Mouse (Mus musculus) urinary bladder, postnatal 36 days (tissue): ENCODE data around the gene Wdr20.
A peak's percentile ranks its signal among the peaks of the same experiment; 100 is the strongest.
"Not testable (repeated sequence)": the region's sequence is repeated elsewhere in the genome, so short reads cannot be mapped to it uniquely, and the experiment has no call there.

Experiments used
- DNase-seq, 2 experiments: peaks; one replicate each; pipeline ENCODE4 v3.0.0; 2022; ENCODE audit warnings: low spot score in 2 of 2, mixed read lengths in 1 of 2

The Wdr20 gene

DNA sequence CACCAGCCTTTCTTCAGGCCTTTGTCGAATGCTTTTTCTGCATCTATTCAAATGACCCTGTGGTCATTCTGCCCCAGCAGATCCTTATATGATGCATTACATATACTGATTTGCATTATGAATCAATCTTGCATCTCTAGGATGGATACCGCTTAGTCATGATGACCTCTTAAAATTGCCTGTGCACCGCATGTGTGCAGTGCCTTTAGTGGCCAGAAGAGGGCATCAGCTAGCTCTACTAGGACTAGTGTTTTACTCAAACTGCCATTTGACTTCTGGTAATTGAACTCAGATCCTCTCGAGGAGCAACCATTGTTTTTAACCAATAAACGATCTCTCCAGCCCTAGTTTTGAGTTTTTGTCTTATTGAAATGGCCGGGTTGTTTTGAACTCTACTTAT lies 24.0 kb upstream of the Wdr20 start:
- DNase-seq: no peak

DNA sequence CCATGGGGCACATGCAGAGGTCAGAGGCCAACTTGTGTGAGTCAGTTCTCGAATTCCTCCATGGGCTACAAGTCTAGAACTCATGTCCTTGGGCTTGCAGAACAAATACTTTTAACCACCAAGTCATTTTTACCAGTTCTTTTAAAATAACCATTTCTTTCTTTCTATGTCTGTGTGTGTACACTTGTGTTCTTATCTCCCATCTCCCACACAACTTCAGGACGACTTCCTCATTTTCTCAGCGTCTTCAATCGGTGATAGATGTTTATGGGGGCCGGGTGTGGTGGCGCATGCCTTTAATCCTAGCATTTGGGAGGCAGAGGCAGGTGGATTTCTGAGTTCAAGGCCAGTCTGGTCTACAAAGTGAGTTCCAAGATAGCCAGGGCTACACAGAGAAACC lies 23.5 kb upstream of the Wdr20 start:
- DNase-seq: no peak

DNA sequence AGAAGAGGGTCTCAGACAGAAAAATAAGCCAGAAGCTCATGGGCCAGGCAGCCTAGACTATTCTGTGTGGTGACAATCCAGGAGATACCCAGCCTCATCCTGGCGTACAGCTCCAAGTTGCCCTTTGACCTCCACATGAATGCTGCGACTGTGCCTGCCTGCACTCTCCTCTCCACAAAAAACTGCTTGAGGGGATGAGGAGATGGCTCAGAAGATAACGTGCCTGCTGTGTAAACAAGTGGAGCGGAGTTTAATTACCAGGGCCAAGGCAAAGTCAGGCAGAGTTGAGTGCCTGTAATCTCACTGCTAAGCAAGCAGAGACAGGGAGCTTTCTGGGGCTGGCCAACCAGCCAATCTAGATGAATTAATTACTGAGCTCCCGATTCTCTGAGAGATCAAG lies 21.7 kb upstream of the Wdr20 start:
- no peak for DNase-seq

DNA sequence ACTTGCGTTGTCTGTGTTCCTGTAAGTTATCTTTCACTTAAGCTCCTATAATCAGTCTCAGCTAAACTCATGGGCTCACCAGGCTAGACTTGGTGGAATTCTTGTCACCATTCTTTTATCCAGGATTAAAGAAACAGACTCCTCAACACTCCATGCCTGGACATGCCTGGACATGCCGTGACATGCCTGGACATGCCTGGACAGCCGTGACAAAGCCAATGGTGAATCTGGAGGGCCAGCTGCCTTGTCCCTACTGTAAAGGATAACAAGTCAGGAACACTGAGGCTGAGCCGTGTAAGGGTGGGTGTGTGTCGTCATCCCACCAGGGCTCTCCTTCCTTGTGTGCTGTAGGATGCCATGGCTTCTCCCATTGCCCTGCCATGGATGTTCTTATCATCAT lies 12.7 kb upstream of the Wdr20 start:
- no peak for DNase-seq

DNA sequence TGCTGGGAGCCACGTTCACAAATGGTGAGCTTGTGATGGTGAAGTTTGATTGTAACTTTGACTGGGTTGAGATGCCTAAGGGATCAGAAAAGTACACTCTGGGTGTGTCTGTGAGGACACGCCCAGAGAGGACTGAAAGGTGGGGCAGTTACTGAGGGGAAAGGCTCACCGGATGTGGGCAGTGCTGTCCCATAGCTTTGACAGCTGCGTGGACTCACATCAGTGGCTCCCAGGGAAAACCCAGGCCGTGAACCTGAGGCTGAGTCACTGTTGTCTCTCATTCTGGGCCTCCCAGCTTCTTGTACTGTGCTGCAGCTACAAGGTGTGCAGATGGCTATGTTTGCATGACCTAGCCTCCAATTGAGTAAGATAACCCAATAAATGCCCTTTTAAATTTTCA lies 12.3 kb upstream of the Wdr20 start:
- DNase-seq: no peak

DNA sequence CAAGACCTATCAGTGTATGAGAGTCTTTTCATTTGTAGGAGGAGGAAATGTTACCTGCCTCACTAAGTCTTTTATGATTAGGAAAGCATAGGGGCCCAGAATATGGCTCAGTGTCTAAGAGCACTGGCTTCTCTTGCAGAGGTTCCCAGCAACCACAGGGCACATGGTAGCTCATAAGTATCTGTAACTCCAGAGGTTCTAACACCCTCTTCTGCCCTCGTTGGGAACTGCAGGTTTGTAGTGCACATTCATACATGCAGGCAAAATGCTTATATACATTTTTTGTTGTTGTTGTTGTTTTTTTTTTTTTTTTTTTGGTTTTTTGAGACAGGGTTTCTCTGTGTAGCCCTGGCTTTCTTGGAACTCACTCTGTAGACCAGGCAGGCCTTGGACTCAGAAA lies 11.3 kb upstream of the Wdr20 start:
- no peak for DNase-seq

DNA sequence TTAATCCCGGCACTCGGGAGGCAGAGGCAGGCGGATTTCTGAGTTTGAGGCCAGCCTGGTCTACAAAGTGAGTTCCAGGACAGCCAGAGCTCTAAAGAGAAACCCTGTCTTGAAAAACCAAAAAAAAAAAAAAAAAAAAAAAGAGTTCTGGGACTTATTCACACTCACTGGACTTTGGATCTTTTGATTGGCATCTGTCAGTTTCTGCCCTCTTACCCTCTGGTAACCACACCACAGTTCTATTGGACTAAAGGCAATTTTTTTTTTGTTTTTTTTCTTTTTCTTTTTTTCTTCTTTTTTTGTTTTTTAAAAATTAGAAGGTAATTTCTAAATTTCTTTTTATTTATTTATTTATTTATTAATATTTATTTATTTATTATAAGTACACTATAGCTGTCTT lies 4.5 kb upstream of the Wdr20 start:
- not testable (repeated sequence) for DNase-seq

DNA sequence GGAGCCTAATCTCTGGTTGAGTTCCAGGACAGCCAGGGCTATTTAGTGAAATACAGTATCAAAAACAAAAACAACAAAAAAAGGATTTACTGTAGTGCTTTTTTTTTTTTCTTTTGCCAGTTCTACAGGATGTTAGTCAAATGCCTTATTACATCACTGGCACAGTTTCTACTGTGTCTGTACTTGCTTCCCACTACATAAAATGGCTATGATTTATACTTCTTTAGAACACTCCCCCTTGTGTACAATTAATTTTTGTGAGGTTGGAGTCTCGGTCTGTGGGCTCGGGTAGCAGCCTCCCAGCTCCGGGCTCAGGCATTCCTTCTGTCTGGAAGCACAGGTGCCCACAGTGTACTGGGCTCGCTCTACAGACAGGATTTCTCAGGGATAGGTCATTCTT lies 1.1 kb upstream of the Wdr20 start:
- DNase-seq: no peak

DNA sequence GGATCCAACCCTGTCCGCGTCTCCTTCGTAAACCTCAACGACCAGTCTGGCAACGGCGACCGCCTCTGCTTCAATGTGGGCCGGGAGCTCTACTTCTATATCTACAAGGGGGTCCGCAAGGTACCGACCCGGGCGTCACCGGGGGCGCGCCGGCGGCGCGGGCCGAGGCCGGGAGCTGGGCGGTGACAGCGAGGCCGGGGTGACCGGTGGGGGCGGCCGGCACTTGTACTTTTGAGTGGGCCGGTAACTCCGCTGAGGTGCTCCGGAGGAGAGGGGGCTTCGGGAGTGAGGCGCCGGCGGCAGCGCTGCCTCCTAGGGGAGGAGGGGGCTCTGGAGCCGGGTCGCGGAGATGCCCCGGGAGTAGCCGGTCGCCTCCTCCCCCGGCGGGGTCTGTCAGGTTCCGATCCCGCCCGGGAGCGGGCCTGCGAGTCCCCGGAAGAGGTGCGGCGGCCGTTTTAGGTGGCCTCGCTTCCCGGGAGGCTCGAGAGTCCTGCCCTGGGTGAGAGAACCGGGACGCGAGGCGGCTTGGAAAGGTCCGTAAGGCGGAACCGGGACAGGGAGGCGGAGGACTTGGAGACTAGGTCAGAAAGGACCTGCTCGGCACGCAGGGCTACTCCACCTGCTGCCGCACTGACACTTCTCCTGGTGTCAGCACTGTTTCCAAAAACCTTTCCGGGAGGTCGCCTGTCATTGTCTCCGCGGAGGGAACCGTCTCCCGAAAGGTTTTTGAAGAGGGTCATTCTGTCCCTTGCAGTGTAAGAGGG lies 596 bp downstream of the Wdr20 start:
- DNase-seq: peak in 1 of 2 experiments; percentile 31

DNA sequence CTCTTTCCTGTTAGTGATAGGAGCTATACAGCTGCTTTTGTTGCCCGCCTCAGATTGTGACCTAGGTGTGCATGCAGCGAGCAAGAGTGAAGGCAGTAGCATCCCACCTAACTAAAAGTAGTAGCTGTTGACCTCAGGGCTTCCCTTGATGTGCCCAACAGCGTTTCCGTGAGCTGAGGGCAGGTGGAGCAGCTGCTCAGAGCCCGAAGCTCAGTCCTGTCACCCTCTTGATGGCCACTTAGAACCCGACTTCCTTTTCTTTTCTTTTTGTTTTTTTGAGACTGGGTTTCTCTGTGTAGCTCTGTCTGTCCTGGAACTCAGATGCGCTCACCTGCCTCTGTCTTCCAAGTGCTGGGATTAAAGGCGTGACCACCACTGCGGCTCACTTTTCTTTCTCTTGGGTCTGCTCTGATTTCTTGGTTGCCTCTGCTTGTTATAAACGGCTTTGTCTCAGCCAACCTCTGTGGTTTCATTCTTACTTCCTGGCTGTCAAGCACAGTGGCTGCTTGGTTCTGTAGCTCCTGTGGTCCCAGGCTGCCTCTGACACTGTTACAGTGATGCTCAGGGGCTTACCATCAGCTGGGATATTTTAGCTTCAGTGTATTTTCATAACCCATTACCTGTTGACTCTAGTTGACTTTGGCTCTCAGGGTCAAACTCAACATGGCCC lies 13.2 kb downstream of the Wdr20 start:
- DNase-seq: no peak

DNA sequence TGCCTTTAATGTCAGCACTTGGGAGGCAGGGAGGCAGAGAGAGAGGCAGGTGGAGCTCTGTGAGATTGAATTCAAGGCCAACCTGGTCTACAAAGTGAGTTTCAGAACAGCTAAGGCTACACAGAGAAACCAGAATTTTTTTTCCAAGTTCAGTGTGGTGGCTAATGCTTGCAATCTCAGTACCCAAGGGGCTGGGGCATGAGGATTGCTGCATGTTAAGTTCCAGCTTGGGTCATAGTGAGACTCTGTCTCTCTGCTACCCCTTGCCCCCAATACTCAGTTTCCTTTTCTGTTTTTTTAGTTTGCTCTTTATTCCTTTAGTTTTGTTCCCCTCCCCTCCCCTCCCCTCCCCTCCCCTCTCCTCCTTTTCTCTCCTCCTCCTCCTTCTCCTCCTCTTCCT lies 15.0 kb downstream of the Wdr20 start:
- DNase-seq: no peak

DNA sequence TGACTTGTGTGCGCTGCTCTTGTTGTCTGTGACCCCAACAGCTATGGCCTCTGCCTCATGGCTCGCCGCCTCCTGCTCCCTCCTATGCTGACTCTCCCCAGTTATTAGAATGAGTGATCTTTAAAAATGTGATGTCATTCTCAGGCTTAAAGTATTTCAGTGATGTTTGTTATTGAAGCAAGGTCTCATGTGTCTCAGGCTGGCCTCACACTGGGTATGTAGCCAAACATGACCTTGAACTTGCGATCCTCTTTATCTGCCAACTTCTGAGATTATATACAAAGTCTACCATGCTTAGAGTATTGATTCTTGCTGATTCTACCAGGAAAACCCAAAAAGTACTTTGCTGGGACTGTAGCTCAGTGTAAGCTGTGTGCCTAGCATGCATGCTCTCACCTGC lies 16.2 kb downstream of the Wdr20 start:
- no peak for DNase-seq

DNA sequence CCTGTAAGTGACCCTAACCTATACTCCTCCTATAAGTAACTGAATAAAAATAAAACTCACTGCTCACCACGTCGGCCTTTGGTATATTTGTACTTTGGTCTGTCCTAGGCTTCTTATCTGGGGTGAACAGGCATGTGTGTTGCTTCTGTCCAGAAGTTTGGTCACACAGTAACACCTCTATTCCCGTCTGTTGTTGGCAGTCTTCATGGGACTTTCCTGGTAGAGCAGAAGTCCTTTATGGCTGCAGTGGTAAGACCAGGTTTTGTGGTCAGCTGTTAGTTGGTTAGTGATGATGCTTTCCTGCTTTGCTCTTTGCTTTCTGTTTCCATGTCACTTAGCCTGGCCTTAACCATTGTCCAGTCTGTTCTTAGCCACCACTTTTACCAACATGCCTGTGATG lies 19.4 kb downstream of the Wdr20 start:
- DNase-seq: no peak

DNA sequence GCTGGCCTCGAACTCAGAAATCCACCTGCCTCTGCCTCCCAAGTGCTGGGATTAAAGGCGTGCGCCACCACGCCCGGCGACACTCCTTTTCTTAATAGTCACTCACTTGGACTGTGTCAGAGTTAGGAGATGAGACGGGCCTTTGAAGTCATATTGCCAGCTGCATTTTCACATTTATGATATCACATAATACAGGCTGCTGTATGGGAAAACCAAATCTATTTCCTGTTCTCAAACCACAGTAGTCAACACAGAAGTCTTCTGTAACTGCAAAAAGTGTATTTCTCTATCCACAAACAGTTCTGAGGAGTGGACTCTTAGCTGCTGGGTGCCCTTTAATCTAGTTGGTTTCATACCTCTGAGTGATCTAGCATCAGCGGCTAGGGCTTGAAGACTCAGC lies 21.2 kb downstream of the Wdr20 start:
- no peak for DNase-seq

DNA sequence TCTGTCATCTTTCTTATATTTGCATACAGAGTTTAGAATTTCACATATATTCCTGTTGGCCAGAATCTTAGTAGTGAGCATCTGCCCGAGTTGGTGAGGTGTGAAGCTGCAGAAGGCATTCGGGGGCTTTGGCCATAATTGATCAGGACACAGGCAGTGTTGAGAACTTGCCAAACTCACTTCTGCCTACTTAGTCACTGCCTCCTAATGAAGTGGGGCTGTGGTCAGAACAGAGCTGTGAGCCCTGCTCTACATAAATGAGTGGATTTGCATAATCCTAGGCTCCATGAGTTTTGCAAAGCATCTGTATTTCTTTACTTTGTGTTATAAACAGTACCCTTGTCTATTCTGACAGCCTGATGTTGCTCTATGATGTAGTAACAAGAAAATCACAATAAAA lies 24.6 kb downstream of the Wdr20 start:
- DNase-seq: no peak

DNA sequence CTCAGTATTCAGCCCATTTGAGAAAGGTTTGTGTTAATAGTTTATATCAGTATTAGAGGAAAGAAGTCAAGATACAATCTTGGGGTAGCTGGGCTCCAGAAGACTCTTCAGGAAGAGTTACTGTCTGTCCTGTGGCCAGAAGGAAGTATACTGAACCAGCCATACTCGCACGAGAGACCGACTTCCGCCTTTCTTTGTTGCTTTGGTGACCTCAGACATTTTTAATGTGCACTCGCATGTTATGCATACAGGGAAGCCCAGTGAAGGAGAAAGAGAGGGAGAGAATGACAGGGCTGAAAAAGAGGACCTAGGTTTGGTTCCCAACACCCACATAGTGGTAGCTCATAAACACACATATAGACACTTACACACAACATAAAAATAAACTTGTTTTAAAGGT lies 26.8 kb downstream of the Wdr20 start:
- DNase-seq: no peak

DNA sequence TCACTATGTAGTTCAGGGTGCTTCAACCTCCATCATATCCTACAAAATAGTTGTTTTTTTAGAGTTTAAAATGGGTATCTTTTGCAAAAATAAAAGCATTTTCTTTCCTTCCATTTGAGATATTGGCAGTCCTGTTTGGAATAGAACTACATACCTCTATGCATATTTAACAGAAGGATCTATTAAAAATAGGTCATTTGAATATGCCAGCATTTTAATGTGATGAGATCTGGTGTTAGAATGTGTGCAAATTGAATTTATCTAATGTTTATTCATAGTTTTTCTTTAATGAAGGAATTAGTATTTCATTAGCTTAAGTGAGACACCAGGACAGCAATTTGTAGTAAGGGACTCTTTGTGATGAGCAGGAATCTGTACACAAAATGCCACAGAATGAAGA lies 30.8 kb downstream of the Wdr20 start:
- DNase-seq: no peak

DNA sequence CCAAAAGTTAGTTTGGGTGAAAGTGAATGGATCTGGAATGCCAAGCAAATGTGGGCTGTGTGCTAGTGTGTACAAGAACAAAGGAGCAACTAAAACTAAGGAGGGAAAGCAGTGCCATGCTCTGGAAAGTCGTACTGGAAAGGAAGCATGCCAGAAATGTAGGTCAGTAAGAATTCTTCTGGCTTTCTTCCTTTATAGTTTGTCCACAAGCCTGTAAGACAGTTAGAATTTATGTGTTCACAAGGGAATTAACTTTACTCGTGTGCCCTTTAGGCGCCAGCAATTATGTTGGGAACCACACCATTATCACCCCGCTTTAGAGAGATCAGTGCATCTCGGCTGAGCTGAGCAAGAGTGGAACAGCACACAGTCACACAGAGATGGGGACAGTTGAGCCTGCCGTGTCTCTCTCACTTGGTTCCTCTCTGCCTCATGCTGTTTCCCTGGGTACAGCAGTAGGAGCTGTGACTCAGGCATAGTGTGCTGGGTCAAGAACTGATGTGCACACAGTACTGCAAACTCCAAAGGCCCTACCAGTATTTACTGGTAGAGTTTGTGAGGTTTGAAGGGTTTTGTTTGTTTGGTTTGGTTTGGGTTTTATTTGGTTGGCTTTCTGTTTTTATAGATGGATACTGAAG lies 32.0 kb downstream of the Wdr20 start:
- no peak for DNase-seq

DNA sequence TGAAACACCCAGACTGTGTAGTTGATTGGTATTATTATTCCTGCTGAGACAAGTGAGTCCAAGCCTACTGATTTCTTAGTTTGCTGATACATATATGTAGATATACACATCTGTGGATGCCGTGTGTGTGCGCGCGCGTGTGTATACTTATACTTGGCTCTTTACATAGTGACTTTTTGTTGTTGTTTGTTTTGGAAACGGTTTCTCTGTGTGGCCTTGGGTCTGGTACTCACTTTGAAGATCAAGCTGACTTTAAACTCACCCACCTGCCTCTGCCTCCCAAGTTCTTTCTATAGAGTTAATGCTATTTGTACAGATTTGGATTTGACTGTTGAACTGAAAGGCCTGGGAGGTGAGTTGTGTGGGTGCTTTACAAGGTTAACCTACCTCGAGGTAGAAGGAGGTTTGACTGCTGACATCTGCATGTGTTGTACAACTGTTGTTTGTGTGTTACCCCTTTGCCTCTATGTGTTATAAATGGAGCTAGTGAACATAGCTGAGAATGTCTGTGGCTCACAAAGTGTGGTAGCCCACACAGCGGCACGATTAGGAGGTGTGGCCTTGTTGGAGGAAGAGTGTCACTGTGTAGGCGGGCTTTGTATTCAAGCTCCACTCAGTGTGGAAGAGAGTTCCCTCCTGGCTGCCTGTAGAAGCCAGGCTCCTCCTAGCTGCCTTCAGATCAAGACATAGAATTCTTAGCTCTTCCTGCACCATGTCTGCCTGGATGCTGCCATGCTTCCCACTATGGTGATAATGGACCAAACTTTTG lies 32.9 kb downstream of the Wdr20 start:
- no peak for DNase-seq

DNA sequence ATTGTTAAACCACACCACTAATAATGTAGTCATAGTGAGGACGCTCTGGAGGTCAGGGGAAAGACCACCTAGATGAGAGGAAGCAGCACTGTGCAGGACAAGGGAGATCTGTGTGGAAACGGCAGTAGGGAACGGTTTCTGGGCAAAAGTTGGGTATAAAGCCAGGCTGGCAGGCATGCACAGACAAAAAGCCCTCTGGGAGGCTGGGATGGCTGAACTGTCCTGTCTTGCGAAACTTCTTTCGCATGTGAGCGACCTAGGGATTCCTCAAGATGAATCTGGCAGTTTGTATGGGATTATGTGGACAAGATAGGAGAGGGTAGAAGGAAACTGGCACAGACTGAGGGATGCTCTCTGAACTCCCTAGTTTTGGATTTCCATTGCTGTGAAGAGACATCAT lies 34.2 kb downstream of the Wdr20 start:
- DNase-seq: no peak

DNA sequence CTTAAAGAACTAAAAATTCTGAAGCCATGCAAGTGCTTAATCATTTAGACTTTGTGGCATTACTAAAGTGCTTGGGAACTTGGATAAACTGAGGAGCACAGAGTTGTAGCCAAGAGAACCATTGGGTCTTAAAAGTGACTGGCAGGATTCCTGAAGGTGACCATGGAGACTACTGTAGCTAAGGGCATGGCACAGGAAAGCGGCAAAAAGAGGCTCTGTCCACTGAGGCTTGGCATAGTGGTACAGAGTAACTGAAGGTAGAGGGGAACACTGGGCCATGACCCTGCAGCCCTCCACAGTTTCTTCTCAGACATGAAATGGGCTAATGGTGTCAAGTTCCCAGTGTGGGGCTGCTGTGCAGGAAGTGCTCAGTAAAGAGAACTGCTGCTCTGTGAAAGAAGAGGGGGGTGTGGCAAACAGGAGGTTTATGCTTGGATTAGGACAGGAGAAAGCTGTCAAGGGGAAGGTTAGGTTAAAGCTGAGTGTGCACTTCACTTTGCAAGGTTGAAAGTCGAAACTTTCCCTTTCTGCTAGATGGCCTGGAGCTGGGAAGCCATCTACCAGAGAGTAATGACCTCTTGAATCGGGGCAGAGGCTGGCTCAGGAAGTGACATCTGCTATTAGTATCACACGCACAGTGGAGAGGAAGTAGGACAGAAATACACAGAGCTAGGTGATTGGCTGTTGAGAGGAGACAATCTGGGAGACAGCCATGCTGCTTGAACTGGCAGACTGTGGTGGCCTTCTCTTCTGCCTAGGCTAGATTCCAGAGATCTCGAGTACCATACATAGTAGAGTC lies 38.1 kb downstream of the Wdr20 start:
- DNase-seq: no peak

DNA sequence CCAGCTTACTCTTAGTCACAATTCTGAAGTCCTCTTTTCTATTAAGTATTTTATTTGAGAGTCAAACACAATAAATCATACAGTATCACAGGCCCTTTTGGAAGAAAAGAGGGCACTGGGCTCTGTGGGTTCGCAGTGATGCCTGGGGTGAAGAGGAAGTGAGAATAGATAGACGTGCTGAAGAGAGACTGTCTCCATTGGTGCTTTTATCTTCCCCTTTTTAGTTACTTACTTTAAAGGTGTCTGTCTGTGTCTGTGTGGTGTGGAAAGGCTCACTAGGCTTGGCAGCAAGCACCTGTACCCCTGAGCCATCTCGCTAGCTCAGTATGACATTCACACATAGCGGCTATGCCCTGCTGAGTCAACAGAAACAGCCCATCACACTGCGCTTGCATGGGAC lies 40.1 kb downstream of the Wdr20 start:
- DNase-seq: no peak
